Mouse (Mus musculus) kidney, adult 2 months (tissue): ENCODE results near the gene Clec2d. TPM values are rescaled to one million over a fixed set of nuclear protein-coding genes. Genes with fewer than 3 reads are reported as not detected.
"Not testable (repeated sequence)": the region's sequence is repeated elsewhere in the genome, so short reads cannot be mapped to it uniquely, and the experiment has no call there.

Source experiments
- DNase-seq: peaks from one replicate; pipeline ENCODE4 v3.0.0; 2021
- H3K27ac ChIP-seq: fragments of 200-500 bp; 2 replicates; pipeline ENCODE4 v1.5.1; 2012; ENCODE audit warnings: low read depth, low read length, control low read depth, inconsistent platforms; ENCODE audit not compliant: insufficient read depth
- H3K27me3 ChIP-seq: fragments of 200-500 bp; replicated peaks from 2 replicates; pipeline ENCODE4 v1.6.1; 2012; ENCODE audit warnings: mild to moderate bottlenecking, moderate library complexity, low read length, inconsistent platforms; ENCODE audit not compliant: control insufficient read depth, insufficient read depth
- H3K36me3 ChIP-seq: fragments of 200-500 bp; 2 replicates; pipeline ENCODE4 v1.6.1; 2012; ENCODE audit warnings: mild to moderate bottlenecking, moderate library complexity, low read length, inconsistent platforms; ENCODE audit not compliant: control insufficient read depth, insufficient read depth
- H3K4me1 ChIP-seq: fragments of 200-500 bp; 2 replicates; pipeline ENCODE4 v1.6.1; 2011; ENCODE audit warnings: low read length; ENCODE audit not compliant: control insufficient read depth, insufficient read depth
- H3K4me3 ChIP-seq: fragments of 200-500 bp; 2 replicates; pipeline ENCODE4 v1.5.1; 2011; ENCODE audit warnings: mild to moderate bottlenecking, low read depth, low read length, control low read depth; ENCODE audit not compliant: insufficient read depth
- CTCF ChIP-seq: fragments of 200-500 bp; conservative IDR thresholded peaks from 2 replicates; pipeline ENCODE4 v1.5.1; 2011; ENCODE audit warnings: low read depth, mild to moderate bottlenecking, control low read depth, low read length, moderate library complexity, mixed read lengths; ENCODE audit not compliant: insufficient read depth, insufficient read length
- POLR2A ChIP-seq: fragments of 200-500 bp; IDR thresholded peaks from one replicate; pipeline ENCODE4 v1.6.1; 2011; ENCODE audit warnings: low read depth, low read length, control low read depth
- WGBS: fragments of 180-500 bp; shearing (Covaris S2); methylation state at CpG from one replicate; pipeline ENCODE4 v1.1.7; 2018; 5-methylcytosine and 5-hydroxymethylcytosine counted together
- polyA plus RNA-seq: library from polyadenylated mRNA; depleted of rRNA; stranded (reverse); fragments of >200 nt; gene quantifications from 2 replicates; pipeline ENCODE4 v1.2.3, GENCODE M21; 2012

Clec2d gene
- polyA plus RNA-seq, 1 experiment = 67.0 TPM

- Histone ChIP-seq H3K36me3 (no peaks in the 10 kb centered on the region), H3K4me3 (no peak overlapping the region), H3K4me1 (no peaks in the 10 kb centered on the region), H3K27ac (no peak overlapping the region), H3K27me3 (no peaks in the 10 kb centered on the region)
- 93% methylated on average over 1 of the region's 1 CpGs for WGBS
- TF ChIP-seq CTCF = no peak
- TF ChIP-seq POLR2A = no peak
- DNase-seq = no peak
Measured at GRCm38 (mm10) chr6:129163606-129164005, 16.8 kb upstream of the Clec2d start.

DNA sequence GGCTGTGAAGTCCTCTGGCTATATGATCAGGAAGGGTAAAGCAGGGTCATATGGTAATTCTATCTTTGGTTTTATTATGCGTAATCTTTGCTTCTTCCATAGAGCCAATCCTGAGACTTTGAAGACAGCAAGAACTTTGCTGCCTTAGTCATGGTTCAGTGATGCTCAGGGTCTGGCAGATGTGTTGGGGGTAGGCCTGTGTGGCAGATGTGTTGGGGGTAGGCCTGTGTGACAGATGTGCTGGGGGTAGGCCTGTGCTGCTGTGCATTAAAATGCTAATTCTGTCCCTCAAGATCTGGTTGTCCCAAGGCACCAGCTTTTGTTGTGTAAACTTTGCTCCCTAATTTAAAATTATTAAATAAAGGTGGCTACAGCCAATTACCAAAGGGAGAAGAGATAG lies 9.5 kb upstream of the Clec2d start:
- H3K36me3 ChIP-seq = no peaks in the 10 kb centered on the region
- H3K27ac ChIP-seq = no peak overlapping the region
- H3K27me3 ChIP-seq = no peaks in the 10 kb centered on the region
- no peak overlapping the region for H3K4me3 ChIP-seq
- no peak for TF ChIP-seq POLR2A
- no peak for TF ChIP-seq CTCF
- WGBS = 93% methylated on average over 1 of the region's 1 CpGs
- peaks cover 1% of the 10 kb centered on the region; the same call in 1 of the 2 replicates for H3K4me1 ChIP-seq
- DNase-seq = no peak

- Histone ChIP-seq H3K4me1 (peaks cover 2% of the 10 kb centered on the region; the same call in 1 of the 2 replicates), H3K36me3 (no peaks in the 10 kb centered on the region), H3K27ac (no peak overlapping the region), H3K27me3 (no peaks in the 10 kb centered on the region), H3K4me3 (no peak overlapping the region)
- no peak for DNase-seq
- WGBS = 98% methylated on average over 1 of the region's 1 CpGs
- TF ChIP-seq POLR2A (no peak), CTCF (no peak)
Measured at GRCm38 (mm10) chr6:129171675-129172074, 8.7 kb upstream of the Clec2d start.

GRCm38 (mm10) chr6:129174836-129175235 lies 5.6 kb upstream of the Clec2d start:
- TF ChIP-seq CTCF = no peak
- no peak for TF ChIP-seq POLR2A
- Histone ChIP-seq H3K27me3 (no peaks in the 10 kb centered on the region), H3K27ac (peak overlapping the region; percentile 45), H3K4me1 (peaks cover 7% of the 10 kb centered on the region; the same call in 1 of the 2 replicates), H3K4me3 (no peak overlapping the region), H3K36me3 (no peaks in the 10 kb centered on the region)
- DNase-seq = no peak

GRCm38 (mm10) chr6:129175612-129176011 lies 4.8 kb upstream of the Clec2d start:
- DNase-seq = peak; percentile 90
- peak overlapping the region; percentile 90 for H3K27ac ChIP-seq

GRCm38 (mm10) chr6:129176621-129177020 lies 3.8 kb upstream of the Clec2d start:
- DNase-seq = no peak
- Histone ChIP-seq H3K27ac (no peak overlapping the region), H3K36me3 (no peaks in the 10 kb centered on the region), H3K27me3 (no peaks in the 10 kb centered on the region), H3K4me1 (peaks cover 7% of the 10 kb centered on the region; the same call in 1 of the 2 replicates), H3K4me3 (no peak overlapping the region)
- TF ChIP-seq CTCF = no peak
- no peak for TF ChIP-seq POLR2A
- 76% methylated on average over 1 of the region's 1 CpGs for WGBS

More at GRCm38 (mm10) chr6:129175612-129176011, 4.8 kb upstream of the Clec2d start:
- Histone ChIP-seq H3K27me3 (no peaks in the 10 kb centered on the region), H3K36me3 (no peaks in the 10 kb centered on the region), H3K4me3 (no peak overlapping the region), H3K4me1 (peaks cover 7% of the 10 kb centered on the region; the same call in 1 of the 2 replicates)
- no peak for TF ChIP-seq POLR2A
- TF ChIP-seq CTCF = no peak

DNA sequence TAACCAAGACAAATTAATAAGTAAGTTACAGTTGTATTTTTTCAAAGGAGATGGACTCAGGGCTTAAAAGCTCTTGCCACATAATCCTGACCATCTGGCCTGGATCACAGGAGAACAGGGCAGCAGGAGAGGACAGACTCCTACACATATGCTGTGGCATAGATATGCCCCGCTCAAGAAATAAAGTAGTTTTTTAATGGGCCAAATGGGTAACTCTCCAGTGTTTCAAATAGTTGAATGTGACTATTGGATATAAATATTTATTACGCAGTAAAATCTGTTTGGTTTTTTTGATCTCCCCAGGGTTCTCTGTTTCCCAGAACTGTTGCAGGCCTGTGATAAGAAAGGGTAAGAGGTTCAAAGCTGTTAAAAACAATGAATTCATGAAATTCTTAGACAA lies 1.1 kb upstream of the Clec2d start:
- TF ChIP-seq CTCF (no peak), POLR2A (no peak)
- H3K36me3 ChIP-seq = peaks cover 5% of the 10 kb centered on the region; the same call in 1 of the 2 replicates
- no peaks in the 10 kb centered on the region for H3K27me3 ChIP-seq
- WGBS = 82% methylated on average over 2 of the region's 2 CpGs
- peaks cover 12% of the 10 kb centered on the region; the same call in 1 of the 2 replicates for H3K4me1 ChIP-seq
- no peak for DNase-seq
- no peak overlapping the region for H3K4me3 ChIP-seq
- H3K27ac ChIP-seq = peak overlapping the region; percentile 85; the same call in 1 of the 2 replicates

DNA sequence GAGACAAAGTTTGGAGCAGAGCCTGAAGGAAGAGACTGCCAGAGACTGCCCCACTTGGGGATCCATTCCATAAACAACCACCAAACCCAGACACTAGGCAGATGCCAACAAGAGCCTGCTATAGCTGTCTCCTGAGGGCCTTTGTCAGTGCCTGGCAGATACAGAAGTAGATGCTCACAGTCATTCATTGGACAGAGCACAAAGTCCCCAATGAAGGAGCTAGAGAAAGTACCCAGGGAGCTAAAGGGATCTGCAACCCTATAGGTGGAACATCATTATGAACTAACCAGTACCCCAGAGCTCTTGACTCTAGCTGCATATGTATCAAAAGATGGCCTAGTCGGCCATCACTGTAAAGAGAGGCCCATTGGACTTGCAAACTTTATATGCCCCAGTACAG lies 584 bp upstream of the Clec2d start:
- Histone ChIP-seq H3K36me3 (peaks cover 10% of the 10 kb centered on the region), H3K27ac (peak overlapping the region; percentile 85), H3K4me1 (peaks cover 18% of the 10 kb centered on the region; the same call in 1 of the 2 replicates)
- not testable (repeated sequence) for DNase-seq, H3K4me3 ChIP-seq, H3K27me3 ChIP-seq
- 47% methylated on average over 1 of the region's 1 CpGs for WGBS
